Mouse (Mus musculus): ENCODE results near the gene Herpud2.

The Herpud2 gene

DNA sequence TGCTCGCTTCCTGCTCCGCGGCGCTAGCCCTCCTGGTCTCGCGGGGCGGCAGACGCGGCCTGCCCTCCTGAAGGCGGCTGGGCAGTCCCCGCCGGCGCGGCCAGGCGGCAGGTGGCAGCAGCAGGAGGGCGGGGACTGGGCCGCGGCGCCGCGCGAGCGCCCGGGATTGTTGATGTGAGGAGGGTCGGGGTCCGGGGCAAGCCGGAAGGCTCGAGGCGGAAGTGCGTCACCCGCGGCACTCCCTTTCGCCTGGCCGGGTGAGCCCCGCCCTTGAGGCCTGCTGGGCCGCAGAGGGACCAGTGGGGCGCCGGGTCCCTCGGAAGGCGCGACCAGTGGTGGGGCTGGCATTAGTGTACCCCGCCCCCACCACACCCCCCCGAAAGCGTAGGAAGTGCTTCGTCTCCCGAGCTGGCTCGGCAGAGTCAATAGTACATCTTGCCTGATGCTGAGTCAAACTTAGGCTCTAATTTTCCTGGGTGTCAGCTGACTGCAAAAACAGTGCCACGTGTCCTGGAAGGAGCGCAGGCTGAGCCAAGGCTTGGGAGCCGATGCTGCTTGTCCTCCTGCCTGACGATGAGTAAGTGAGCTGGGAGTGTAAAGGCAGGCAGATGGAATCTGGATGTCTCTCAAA is at the start of gene Herpud2:
Gene Herpud2, minus strand, starts transcription at position 210 of the 631 bp plus-strand sequence.
- DNase-seq, result peak; percentile 93 to 95

GRCm38 (mm10) chr9:25200987-25201386 is 49.4 kb upstream of the Herpud2 start:
- DNase-seq, result no peak

- no peak for DNase-seq
Observed at GRCm38 (mm10) chr9:25200148-25200547, 48.5 kb upstream of the Herpud2 start.

GRCm38 (mm10) chr9:25196746-25197145 is 45.1 kb upstream of the Herpud2 start:
- DNase-seq, result no peak

GRCm38 (mm10) chr9:25191612-25192011 is 40.0 kb upstream of the Herpud2 start:
- no peak for DNase-seq

- no peak for DNase-seq
Observed at GRCm38 (mm10) chr9:25186501-25186900, 34.9 kb upstream of the Herpud2 start.

DNA sequence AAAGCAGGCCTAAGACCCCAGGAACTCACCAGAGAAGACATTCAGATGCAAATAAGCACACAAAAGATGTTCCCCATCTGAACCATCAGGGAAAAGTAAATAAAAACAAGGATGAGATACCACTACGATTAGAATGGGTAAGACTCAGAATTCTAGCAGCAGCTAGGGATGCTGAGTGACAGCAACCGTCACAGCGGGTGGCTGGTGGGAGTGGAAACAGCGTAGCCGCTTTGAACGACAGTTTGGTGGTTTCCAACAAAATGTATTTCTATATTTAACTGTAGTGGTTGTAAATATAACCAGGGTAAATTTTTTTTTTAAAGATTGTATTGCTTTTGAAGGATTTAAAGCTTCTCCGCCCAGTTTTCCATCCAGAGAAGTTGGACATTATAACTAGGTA is 34.2 kb upstream of the Herpud2 start:
- DNase-seq, result no peak

- no peak for DNase-seq
Observed at GRCm38 (mm10) chr9:25184606-25185005, 33.0 kb upstream of the Herpud2 start.

DNA sequence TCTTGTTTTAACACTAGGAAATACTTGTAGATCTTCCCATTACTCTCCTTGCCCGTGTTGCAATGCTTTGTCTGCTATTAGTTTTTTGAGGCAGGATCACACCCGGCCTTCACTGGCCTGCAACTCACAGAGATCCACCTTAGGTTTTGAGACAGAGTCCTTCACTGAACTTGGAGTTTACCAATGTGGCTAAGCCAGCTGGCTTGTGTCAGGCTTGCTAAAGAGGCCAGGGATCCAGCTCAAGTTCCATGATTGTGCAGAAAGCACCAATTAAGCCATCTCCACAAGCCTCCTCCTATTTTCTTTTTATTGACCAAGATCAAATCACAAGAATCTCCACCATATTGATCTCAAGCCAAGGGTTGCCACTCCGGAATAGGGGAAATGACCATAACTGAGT is 26.4 kb upstream of the Herpud2 start:
- no peak for DNase-seq

- peak in 1 of 2 experiments; percentile 28 for DNase-seq
Observed at GRCm38 (mm10) chr9:25177201-25177600, 25.6 kb upstream of the Herpud2 start.

GRCm38 (mm10) chr9:25176562-25176961 is 24.9 kb upstream of the Herpud2 start:
- DNase-seq, result no peak

DNA sequence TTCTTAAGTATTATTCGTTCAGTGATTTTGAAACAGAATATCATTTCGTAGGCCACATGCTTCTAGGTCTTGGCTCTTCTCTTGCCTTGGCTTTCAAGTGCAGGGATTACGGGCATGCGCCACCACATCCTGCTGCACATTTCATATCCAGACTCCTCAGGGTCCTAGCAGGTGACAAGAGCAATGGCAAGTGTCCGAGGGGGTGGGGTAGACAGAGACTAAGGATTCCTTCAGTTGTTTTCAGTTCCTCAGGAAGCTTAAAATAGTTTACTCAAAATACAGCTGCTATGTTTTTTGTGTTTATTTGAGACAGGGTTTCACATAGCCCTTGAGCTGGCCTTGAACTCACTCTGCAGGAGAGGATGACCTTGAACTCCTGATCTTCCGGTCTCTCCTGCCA is 24.4 kb upstream of the Herpud2 start:
- peak in 1 of 2 experiments; percentile 16 for DNase-seq

DNA sequence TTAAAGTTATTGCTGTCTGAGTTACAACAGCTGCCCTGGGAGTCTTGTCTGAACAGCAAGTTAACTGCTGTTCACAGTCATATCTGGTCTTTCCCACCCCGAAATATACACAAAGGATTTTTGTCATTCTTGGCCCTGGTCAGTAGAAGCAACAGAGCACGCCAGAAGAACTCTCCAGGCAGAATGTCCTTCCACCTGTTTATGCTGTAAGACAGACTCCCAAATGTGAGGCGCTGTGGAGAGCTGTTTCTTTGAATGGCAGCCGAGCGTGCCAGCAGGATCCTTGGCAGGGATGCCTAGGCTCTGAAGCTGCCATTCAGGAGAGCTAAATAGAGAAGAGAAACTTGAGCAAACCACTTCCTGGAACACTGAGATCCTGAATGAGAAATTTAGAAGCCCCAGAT is 23.4 kb upstream of the Herpud2 start:
- DNase-seq, result peak; percentile 87 to 90

GRCm38 (mm10) chr9:25174614-25175013 is 23.0 kb upstream of the Herpud2 start:
- no peak for DNase-seq

DNA sequence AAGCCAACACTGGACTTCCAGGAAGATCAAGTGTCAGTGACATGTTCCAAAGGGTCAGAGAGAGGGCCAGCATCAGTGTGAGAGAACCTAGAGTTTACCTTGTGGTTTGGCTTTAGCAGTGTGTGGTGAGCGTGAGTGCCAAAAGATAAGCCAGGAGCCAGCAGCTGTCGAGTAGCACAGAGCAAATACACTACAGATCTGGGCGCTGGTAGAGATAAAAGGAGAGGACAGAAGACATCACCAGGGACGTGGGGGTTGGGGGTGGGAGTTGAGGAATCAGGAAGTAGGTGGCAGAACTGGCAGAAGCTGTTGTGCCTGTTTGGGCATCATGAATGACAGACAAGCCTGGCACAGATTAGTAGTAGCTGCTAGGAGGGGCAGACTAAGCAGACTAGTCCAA is 21.6 kb upstream of the Herpud2 start:
- peak in 1 of 2 experiments; percentile 20 for DNase-seq

- no peak for DNase-seq
Observed at GRCm38 (mm10) chr9:25169626-25170025, 18.0 kb upstream of the Herpud2 start.

GRCm38 (mm10) chr9:25167458-25168084 is 16.0 kb upstream of the Herpud2 start:
- DNase-seq, result peak; percentile 79 to 86

DNA sequence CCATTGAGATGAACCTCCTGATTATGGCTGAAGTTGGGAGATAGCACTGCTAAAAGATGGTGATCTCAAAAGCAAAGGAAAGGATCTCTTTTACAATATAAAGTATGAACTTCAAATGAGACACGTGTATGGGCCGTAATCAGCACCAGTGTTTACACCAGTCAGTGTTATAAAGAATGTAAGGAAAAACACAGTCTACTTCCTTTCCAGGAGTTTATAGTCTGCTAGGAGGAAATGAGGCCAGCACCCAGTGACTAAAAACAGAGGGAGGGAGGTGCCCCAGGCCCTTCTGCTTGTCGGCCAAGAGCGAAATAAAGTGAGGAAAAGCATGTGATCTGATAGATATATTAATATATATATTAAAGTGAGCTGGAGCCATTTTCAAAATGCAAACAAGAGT is 6.6 kb upstream of the Herpud2 start:
- DNase-seq, result no peak

GRCm38 (mm10) chr9:25156377-25156776 is 4.8 kb upstream of the Herpud2 start:
- peak in 1 of 2 experiments; percentile 23 for DNase-seq

GRCm38 (mm10) chr9:25153066-25153465 is 1.4 kb upstream of the Herpud2 start:
- DNase-seq, result no peak

GRCm38 (mm10) chr9:25152457-25152856 is 837 bp upstream of the Herpud2 start:
- no peak for DNase-seq

- DNase-seq, result no peak
Observed at GRCm38 (mm10) chr9:25150791-25151610, 619 bp downstream of the Herpud2 start.

GRCm38 (mm10) chr9:25148767-25149166 is 2.9 kb downstream of the Herpud2 start:
- no peak for DNase-seq

DNA sequence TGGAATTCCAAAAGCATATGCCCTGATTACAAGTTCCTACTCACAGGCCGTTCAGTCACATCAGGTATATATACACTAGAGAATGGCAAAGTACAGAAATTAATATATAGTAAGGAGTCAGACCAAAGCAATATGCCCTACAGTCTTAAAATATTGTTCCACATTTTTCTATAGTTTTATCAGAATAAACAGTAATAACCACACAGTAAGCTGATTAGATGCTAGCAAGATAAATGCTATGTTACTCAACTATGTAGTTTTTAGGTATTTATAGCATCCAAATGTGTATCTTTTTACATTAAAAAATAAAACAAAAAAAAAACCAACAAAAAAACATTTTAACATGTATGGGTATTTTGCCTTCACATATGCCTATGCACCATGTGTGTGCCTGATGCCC is 5.7 kb downstream of the Herpud2 start:
- no peak for DNase-seq
